Mouse (Mus musculus) hindbrain, embryonic 14.5 days (tissue): Measurements from ENCODE around the gene Bmpr2. TPM values are rescaled to one million over a fixed set of nuclear protein-coding genes. Genes with fewer than 3 reads are reported as not detected.

Source experiments
- ATAC-seq: fragments of 200-750 bp; cut with Nextera tagmentation; 2 replicates; pipeline ENCODE4 v1.8.0; 2017; ENCODE audit warnings: moderate number of reproducible peaks, mild to moderate bottlenecking, moderate TSS enrichment, moderate library complexity; ENCODE audit not compliant: low FRiP score
- DNase-seq: peaks from one replicate; pipeline ENCODE4 v3.0.0-alpha.2; 2015; ENCODE audit warnings: low spot score
- H3K27ac ChIP-seq: fragments of 300-500 bp; sonication (generic); 2 replicates; pipeline ENCODE4 v1.5.1; 2014; ENCODE audit warnings: mild to moderate bottlenecking, moderate library complexity
- H3K27me3 ChIP-seq: fragments of 300-500 bp; sonication (generic); 2 replicates; pipeline ENCODE4 v1.6.1; 2014; ENCODE audit warnings: mild to moderate bottlenecking, low read length, mixed read lengths; ENCODE audit not compliant: control insufficient read depth, insufficient read depth
- H3K36me3 ChIP-seq: fragments of 300-500 bp; sonication (generic); replicated peaks from 2 replicates; pipeline ENCODE4 v1.6.1; 2014; ENCODE audit not compliant: control insufficient read depth, insufficient read depth
- H3K4me1 ChIP-seq: fragments of 300-500 bp; sonication (generic); replicated peaks from 2 replicates; pipeline ENCODE4 v1.6.1; 2014; ENCODE audit warnings: antibody characterized with exemption, low read length, mixed read lengths; ENCODE audit not compliant: control insufficient read depth, insufficient read depth
- H3K4me2 ChIP-seq: fragments of 300-500 bp; sonication (generic); replicated peaks from 2 replicates; pipeline ENCODE4 v1.6.1; 2014; ENCODE audit warnings: mild to moderate bottlenecking, moderate library complexity
- H3K4me3 ChIP-seq: fragments of 300-500 bp; sonication (generic); replicated peaks from 2 replicates; pipeline ENCODE4 v1.5.1; 2014; ENCODE audit warnings: mild to moderate bottlenecking, low read length
- H3K9ac ChIP-seq: fragments of 300-500 bp; sonication (generic); 2 replicates; pipeline ENCODE4 v1.6.1; 2014
- H3K9me3 ChIP-seq: fragments of 300-500 bp; sonication (generic); 2 replicates; pipeline ENCODE4 v1.6.1; 2016; ENCODE audit warnings: low read length; ENCODE audit not compliant: control insufficient read depth
- WGBS: fragments of 180-500 bp; shearing (Covaris S2); extraction: QIAGEN DNeasy Blood & Tissue Kit; methylation state at CpG from one replicate; pipeline ENCODE4 v1.1.7; 2014; 5-methylcytosine and 5-hydroxymethylcytosine counted together
- polyA plus RNA-seq: library from polyadenylated mRNA; unstranded; fragments of >200 nt; fragmentation: Nextera tagmentation; extraction: Ambion mirVana; gene quantifications from 2 replicates; pipeline ENCODE4 v1.2.1, GENCODE M21; 2014

Bmpr2 gene
- polyA plus RNA-seq, 1 experiment from 2014 or later = 18.4 TPM

GRCm38 (mm10) chr1:59926021-59926672 lies 162.9 kb downstream of the Bmpr2 start:
- no peaks in the 10 kb centered on the region for H3K9me3 ChIP-seq
- no peaks in the 10 kb centered on the region for H3K27me3 ChIP-seq
- H3K27ac ChIP-seq = no peak overlapping the region
- no peaks in the 10 kb centered on the region for H3K36me3 ChIP-seq
- ATAC-seq (0 out of 2 replicates have a peak, but pooled peaks have one; percentile 24), DNase-seq (no peak)
- 97% methylated on average over 3 of the region's 3 CpGs for WGBS
- H3K4me3 ChIP-seq = no peak overlapping the region
- no peak overlapping the region for H3K4me2 ChIP-seq
- no peak overlapping the region for H3K9ac ChIP-seq
- no peaks in the 10 kb centered on the region for H3K4me1 ChIP-seq

- H3K4me2 ChIP-seq = no peak overlapping the region
- no peak overlapping the region for H3K9ac ChIP-seq
- no peaks in the 10 kb centered on the region for H3K27me3 ChIP-seq
- no peaks in the 10 kb centered on the region for H3K36me3 ChIP-seq
- H3K9me3 ChIP-seq = no peaks in the 10 kb centered on the region
- 92% methylated on average over 2 of the region's 2 CpGs for WGBS
- H3K4me1 ChIP-seq = no peaks in the 10 kb centered on the region
- no peak for DNase-seq
- H3K4me3 ChIP-seq = no peak overlapping the region
- H3K27ac ChIP-seq = no peak overlapping the region
- no peak for ATAC-seq
These were observed 164.0 kb downstream of the Bmpr2 start for GRCm38 (mm10) chr1:59927131-59927680.

Other genes with a start within 250 kb of the Bmpr2 start
- 7.1 and 10.6 TPM in 2 replicates for gene Gm973, start 247.1 kb upstream of the Bmpr2 start, polyA plus RNA-seq
- gene Sumo1, start 92.6 kb upstream of the Bmpr2 start, polyA plus RNA-seq = 340 and 359 TPM in 2 replicates
- gene Nop58, start 78.4 kb upstream of the Bmpr2 start, polyA plus RNA-seq = 127 and 138 TPM in 2 replicates
- gene Fam117b, start 149.6 kb downstream of the Bmpr2 start, polyA plus RNA-seq = 58.6 and 63.3 TPM in 2 replicates